Mouse (Mus musculus) colon, adult 2 months (tissue): ENCODE results near the gene Epas1. TPM values are rescaled to one million over a fixed set of nuclear protein-coding genes. Genes with fewer than 3 reads are reported as not detected.

ENCODE experiments used
- polyA plus RNA-seq: library from polyadenylated mRNA; depleted of rRNA; stranded (reverse); fragments of >200 nt; gene quantifications from 2 replicates; pipeline ENCODE4 v1.2.3, GENCODE M21; 2012; rRNA removed

Epas1 gene
- polyA plus RNA-seq: 47.9 and 55.3 TPM in 2 replicates

GRCm38 (mm10) chr17:86753130-86753821 is at the start of gene Epas1:
Gene Epas1, plus strand, starts transcription at chr17:86753700.

Other genes starting within 250 kb of the Epas1 start
- gene Gm10309, start 248.5 kb upstream of the Epas1 start, polyA plus RNA-seq: 0.05 TPM in 1 of 2 replicates, not detected in the other
- gene Tmem247, start 163.6 kb downstream of the Epas1 start, polyA plus RNA-seq: not detected in 2 replicates
- 0.09 TPM in 1 of 2 replicates, not detected in the other for gene Atp6v1e2, start 194.2 kb downstream of the Epas1 start, polyA plus RNA-seq
- gene Rhoq, start 209.4 kb downstream of the Epas1 start, polyA plus RNA-seq: 14.8 and 17.6 TPM in 2 replicates